Mouse (Mus musculus): ENCODE data around the gene Eif2b3. TPM values are rescaled to one million over a fixed set of nuclear protein-coding genes. Genes with fewer than 3 reads are reported as not detected.

Eif2b3 gene
- polyA plus RNA-seq, 1 experiment from 2014 or later, result 42.1 TPM

GRCm38 (mm10) chr4:117068035-117068434 lies 48.8 kb downstream of the Eif2b3 start:
- 94% methylated on average over 7 of the region's 7 CpGs for WGBS
- Histone ChIP-seq H3K27me3 (replicated peaks; ENCODE audit: control insufficient read depth, insufficient read depth, low read length) (no peaks in the 10 kb centered on the region), H3K4me3 (replicated peaks; ENCODE audit: low read length) (no peak overlapping the region), H3K36me3 (ENCODE audit: control insufficient read depth, insufficient read depth) (peaks cover 24% of the 10 kb centered on the region), H3K27ac (ENCODE audit: low read length) (no peak overlapping the region), H3K4me2 (ENCODE audit: low read length) (no peak overlapping the region), H3K4me1 (replicated peaks; ENCODE audit: control insufficient read depth, insufficient read depth, low read length) (no peaks in the 10 kb centered on the region), H3K9ac (replicated peaks; ENCODE audit: low read depth, low read length) (no peak overlapping the region), H3K9me3 (ENCODE audit: control insufficient read depth, low read length) (no peaks in the 10 kb centered on the region)
- no peak for ATAC-seq

GRCm38 (mm10) chr4:117069647-117070046 lies 50.4 kb downstream of the Eif2b3 start:
- H3K36me3 ChIP-seq (ENCODE audit: control insufficient read depth, insufficient read depth), result peaks cover 24% of the 10 kb centered on the region
- H3K4me1 ChIP-seq (replicated peaks; ENCODE audit: control insufficient read depth, insufficient read depth, low read length), result no peaks in the 10 kb centered on the region
- 94% methylated on average over 1 of the region's 1 CpGs for WGBS

DNA sequence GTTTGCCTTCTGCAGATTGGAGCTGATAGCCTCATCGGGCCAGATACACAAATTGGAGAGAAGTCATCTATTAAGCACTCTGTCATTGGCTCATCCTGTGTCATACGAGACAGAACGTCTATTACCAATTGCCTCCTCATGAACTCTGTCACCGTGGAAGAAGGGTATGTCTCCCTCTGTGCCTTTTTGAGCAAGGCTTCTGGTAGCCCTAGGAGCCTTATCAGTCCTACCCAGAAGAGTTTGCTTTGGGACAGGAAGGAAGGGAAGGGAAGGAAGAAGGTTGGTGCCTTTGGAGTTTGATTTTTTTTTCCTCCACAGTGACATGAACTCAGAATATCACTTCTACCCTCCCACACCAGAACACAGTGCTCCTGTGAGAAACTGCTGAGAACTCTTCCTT lies 51.4 kb downstream of the Eif2b3 start:
- H3K4me1 ChIP-seq (replicated peaks; ENCODE audit: control insufficient read depth, insufficient read depth, low read length), result no peaks in the 10 kb centered on the region
- 92% methylated on average over 4 of the region's 4 CpGs for WGBS
- no peak overlapping the region for H3K4me2 ChIP-seq (ENCODE audit: low read length)
- ATAC-seq, result no peak
- H3K27me3 ChIP-seq (replicated peaks; ENCODE audit: control insufficient read depth, insufficient read depth, low read length), result no peaks in the 10 kb centered on the region
- no peak overlapping the region for H3K9ac ChIP-seq (replicated peaks; ENCODE audit: low read depth, low read length)
- H3K27ac ChIP-seq (ENCODE audit: low read length), result no peak overlapping the region
- peaks cover 20% of the 10 kb centered on the region for H3K36me3 ChIP-seq (ENCODE audit: control insufficient read depth, insufficient read depth)
- H3K9me3 ChIP-seq (ENCODE audit: control insufficient read depth, low read length), result no peaks in the 10 kb centered on the region
- H3K4me3 ChIP-seq (replicated peaks; ENCODE audit: low read length), result no peak overlapping the region

More at GRCm38 (mm10) chr4:117069647-117070046, 50.4 kb downstream of the Eif2b3 start:
- Histone ChIP-seq H3K27me3 (replicated peaks; ENCODE audit: control insufficient read depth, insufficient read depth, low read length) (no peaks in the 10 kb centered on the region), H3K4me3 (replicated peaks; ENCODE audit: low read length) (no peak overlapping the region), H3K4me2 (ENCODE audit: low read length) (no peak overlapping the region), H3K9me3 (ENCODE audit: control insufficient read depth, low read length) (no peaks in the 10 kb centered on the region), H3K27ac (ENCODE audit: low read length) (no peak overlapping the region), H3K9ac (replicated peaks; ENCODE audit: low read depth, low read length) (no peak overlapping the region)
- ATAC-seq, result no peak

DNA sequence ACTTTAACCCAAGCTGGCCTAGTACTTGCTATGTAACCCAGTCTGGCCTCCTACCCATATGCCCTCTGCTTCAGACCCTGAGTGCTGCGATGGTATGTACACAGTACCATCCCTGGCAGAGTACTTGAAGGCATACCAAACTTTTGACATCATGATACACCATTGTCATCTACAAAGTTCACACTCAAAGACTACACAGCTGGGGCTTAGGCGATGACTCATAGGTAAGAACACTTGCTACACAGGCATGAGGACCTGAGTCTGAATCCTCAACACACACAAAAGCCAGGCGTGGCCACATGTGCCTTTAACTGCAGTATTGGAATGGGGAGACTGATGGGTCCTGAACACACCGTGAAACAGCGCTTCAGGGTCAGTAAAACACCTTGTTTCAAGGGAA lies 52.0 kb downstream of the Eif2b3 start:
- Histone ChIP-seq H3K4me1 (replicated peaks; ENCODE audit: control insufficient read depth, insufficient read depth, low read length) (no peaks in the 10 kb centered on the region), H3K4me3 (replicated peaks; ENCODE audit: low read length) (no peak overlapping the region), H3K27me3 (replicated peaks; ENCODE audit: control insufficient read depth, insufficient read depth, low read length) (no peaks in the 10 kb centered on the region), H3K27ac (ENCODE audit: low read length) (no peak overlapping the region), H3K9me3 (ENCODE audit: control insufficient read depth, low read length) (no peaks in the 10 kb centered on the region), H3K4me2 (ENCODE audit: low read length) (no peak overlapping the region), H3K9ac (replicated peaks; ENCODE audit: low read depth, low read length) (no peak overlapping the region), H3K36me3 (ENCODE audit: control insufficient read depth, insufficient read depth) (peaks cover 16% of the 10 kb centered on the region)
- no peak for ATAC-seq
- WGBS, result 95% methylated on average over 5 of the region's 5 CpGs

DNA sequence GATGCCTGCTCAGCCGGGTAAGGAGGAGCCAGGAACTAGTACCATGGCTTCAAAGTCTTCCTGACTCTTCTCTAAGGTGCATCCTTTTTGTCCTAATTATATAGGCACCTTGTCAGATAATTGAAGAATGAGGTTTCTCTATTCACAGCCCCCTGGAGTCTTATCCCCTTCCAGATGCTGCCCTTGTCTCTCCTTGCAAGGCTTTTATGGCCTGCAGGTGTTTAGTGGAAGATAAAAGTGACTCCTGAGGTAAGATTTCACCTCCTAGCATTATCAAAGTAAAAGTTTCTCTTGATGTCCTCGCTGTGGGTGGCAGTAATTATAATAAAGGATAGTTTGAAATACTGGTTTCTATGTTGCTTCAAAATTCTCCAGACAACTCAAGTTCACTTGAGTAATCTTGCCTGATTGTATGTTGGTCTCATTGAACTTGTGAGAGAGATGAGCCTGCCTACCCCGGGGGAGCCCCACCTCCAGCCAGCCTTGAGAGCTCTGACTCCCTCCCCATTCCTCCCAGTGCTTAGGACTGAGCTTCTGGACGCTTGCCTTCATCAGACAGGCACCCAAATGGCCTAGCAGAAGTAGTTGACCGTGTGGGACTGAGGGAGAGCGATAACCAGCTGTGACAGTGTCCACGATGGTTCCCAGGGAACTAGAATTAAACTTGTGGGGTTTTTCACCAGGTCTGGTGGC lies 68.9 kb downstream of the Eif2b3 start:
- Histone ChIP-seq H3K4me1 (replicated peaks; ENCODE audit: control insufficient read depth, insufficient read depth, low read length) (no peaks in the 10 kb centered on the region), H3K27me3 (replicated peaks; ENCODE audit: control insufficient read depth, insufficient read depth, low read length) (no peaks in the 10 kb centered on the region), H3K27ac (ENCODE audit: low read length) (no peak overlapping the region), H3K9me3 (ENCODE audit: control insufficient read depth, low read length) (no peaks in the 10 kb centered on the region), H3K4me2 (ENCODE audit: low read length) (no peak overlapping the region), H3K9ac (replicated peaks; ENCODE audit: low read depth, low read length) (no peak overlapping the region), H3K36me3 (ENCODE audit: control insufficient read depth, insufficient read depth) (0 out of 2 replicates have a peak, but pooled peaks cover 2% of the 10 kb centered on the region), H3K4me3 (replicated peaks; ENCODE audit: low read length) (no peak overlapping the region)
- no peak for ATAC-seq
- 79% methylated on average over 7 of the region's 7 CpGs for WGBS

DNA sequence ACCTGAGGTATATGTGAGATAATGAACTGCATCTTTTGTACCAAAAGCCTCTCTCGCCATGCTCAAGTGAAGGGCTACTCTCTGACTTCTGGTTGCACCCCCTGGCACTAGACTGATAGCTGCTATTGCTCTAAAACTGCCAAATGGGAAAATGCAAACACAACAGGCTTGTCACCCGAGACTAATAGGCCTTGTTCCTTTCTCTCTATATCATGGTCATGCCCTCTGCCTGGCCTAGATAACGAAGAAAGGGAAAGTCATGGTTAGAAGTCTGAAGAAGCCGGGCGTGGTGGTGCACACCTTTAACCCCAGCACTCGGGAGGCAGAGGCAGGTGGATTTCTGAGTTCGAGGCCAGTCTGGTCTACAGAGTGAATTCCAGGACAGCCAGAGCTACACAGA lies 71.4 kb downstream of the Eif2b3 start:
- H3K9ac ChIP-seq (replicated peaks; ENCODE audit: low read depth, low read length), result no peak overlapping the region
- no peak overlapping the region for H3K4me2 ChIP-seq (ENCODE audit: low read length)
- no peaks in the 10 kb centered on the region for H3K27me3 ChIP-seq (replicated peaks; ENCODE audit: control insufficient read depth, insufficient read depth, low read length)
- H3K4me1 ChIP-seq (replicated peaks; ENCODE audit: control insufficient read depth, insufficient read depth, low read length), result peaks cover 4% of the 10 kb centered on the region; the same call in 1 of the 2 replicates
- ATAC-seq, result no peak
- H3K27ac ChIP-seq (ENCODE audit: low read length), result no peak overlapping the region
- H3K9me3 ChIP-seq (ENCODE audit: control insufficient read depth, low read length), result no peaks in the 10 kb centered on the region
- H3K4me3 ChIP-seq (replicated peaks; ENCODE audit: low read length), result no peak overlapping the region
- H3K36me3 ChIP-seq (ENCODE audit: control insufficient read depth, insufficient read depth), result 0 out of 2 replicates have a peak, but pooled peaks cover 2% of the 10 kb centered on the region
- 83% methylated on average over 7 of the region's 7 CpGs for WGBS

GRCm38 (mm10) chr4:117094626-117095361 lies 75.6 kb downstream of the Eif2b3 start:
- H3K4me3 ChIP-seq (replicated peaks; ENCODE audit: low read length), result no peak overlapping the region
- peaks cover 10% of the 10 kb centered on the region for H3K4me1 ChIP-seq (replicated peaks; ENCODE audit: control insufficient read depth, insufficient read depth, low read length)
- ATAC-seq, result no peak
- H3K4me2 ChIP-seq (ENCODE audit: low read length), result no peak overlapping the region
- WGBS, result 85% methylated on average over 3 of the region's 3 CpGs
- H3K27me3 ChIP-seq (replicated peaks; ENCODE audit: control insufficient read depth, insufficient read depth, low read length), result no peaks in the 10 kb centered on the region; the same call in 1 of the 2 replicates
- H3K36me3 ChIP-seq (ENCODE audit: control insufficient read depth, insufficient read depth), result no peaks in the 10 kb centered on the region
- no peaks in the 10 kb centered on the region for H3K9me3 ChIP-seq (ENCODE audit: control insufficient read depth, low read length)
- H3K27ac ChIP-seq (ENCODE audit: low read length), result no peak overlapping the region
- H3K9ac ChIP-seq (replicated peaks; ENCODE audit: low read depth, low read length), result no peak overlapping the region

GRCm38 (mm10) chr4:117095551-117096452 lies 76.6 kb downstream of the Eif2b3 start, which contains the start of gene Ptch2:
TSS of gene Ptch2 (plus strand) at chr4:117096075.
- H3K9ac ChIP-seq (replicated peaks; ENCODE audit: low read depth, low read length), result peak within 1 kb of the TSS; percentile 59
- peak; percentile 92 for ATAC-seq
- H3K4me1 ChIP-seq (replicated peaks; ENCODE audit: control insufficient read depth, insufficient read depth, low read length), result peaks cover 10% of the 10 kb centered on the region
- H3K27me3 ChIP-seq (replicated peaks; ENCODE audit: control insufficient read depth, insufficient read depth, low read length), result no peaks in the 10 kb centered on the region; the same call in 1 of the 2 replicates
- under 1% methylated on average over 46 of the region's 50 CpGs for whole genome bisulfite sequencing
- H3K27ac ChIP-seq (ENCODE audit: low read length), result no peak within 1 kb of the TSS
- no peaks in the 10 kb centered on the region for H3K9me3 ChIP-seq (ENCODE audit: control insufficient read depth, low read length)
- H3K4me2 ChIP-seq (ENCODE audit: low read length), result peak within 1 kb of the TSS; percentile 76
- no peaks in the 10 kb centered on the region for H3K36me3 ChIP-seq (ENCODE audit: control insufficient read depth, insufficient read depth)
- peak within 1 kb of the TSS; percentile 50 for H3K4me3 ChIP-seq (replicated peaks; ENCODE audit: low read length)

DNA sequence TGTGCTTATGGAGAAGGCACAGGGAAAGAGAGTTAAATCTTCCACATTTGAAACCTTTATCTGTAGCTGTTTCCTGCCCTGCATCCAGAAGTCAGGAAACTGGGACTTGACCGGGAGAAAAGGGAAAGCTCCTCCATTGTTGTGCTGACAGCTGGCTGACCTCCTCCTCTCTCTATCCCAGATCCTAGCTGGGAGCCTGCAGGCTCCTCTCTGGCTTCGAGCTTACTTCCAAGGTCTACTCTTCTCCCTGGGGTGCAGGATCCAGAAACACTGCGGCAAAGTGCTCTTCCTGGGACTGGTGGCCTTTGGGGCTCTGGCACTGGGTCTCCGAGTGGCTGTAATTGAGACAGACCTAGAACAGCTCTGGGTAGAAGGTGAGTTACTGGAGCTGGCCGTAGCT lies 77.5 kb downstream of the Eif2b3 start:
- peak overlapping the region; percentile 50 for H3K4me3 ChIP-seq (replicated peaks; ENCODE audit: low read length)
- peak overlapping the region; percentile 76 for H3K4me2 ChIP-seq (ENCODE audit: low read length)
- no peaks in the 10 kb centered on the region for H3K36me3 ChIP-seq (ENCODE audit: control insufficient read depth, insufficient read depth)
- 16% methylated on average over 5 of the region's 5 CpGs for WGBS
- H3K9ac ChIP-seq (replicated peaks; ENCODE audit: low read depth, low read length), result peak overlapping the region; percentile 59
- ATAC-seq, result no peak
- no peaks in the 10 kb centered on the region for H3K9me3 ChIP-seq (ENCODE audit: control insufficient read depth, low read length)
- H3K27me3 ChIP-seq (replicated peaks; ENCODE audit: control insufficient read depth, insufficient read depth, low read length), result no peaks in the 10 kb centered on the region; the same call in 1 of the 2 replicates
- peaks cover 10% of the 10 kb centered on the region for H3K4me1 ChIP-seq (replicated peaks; ENCODE audit: control insufficient read depth, insufficient read depth, low read length)
- H3K27ac ChIP-seq (ENCODE audit: low read length), result no peak overlapping the region

Data from forebrain, embryonic 16.5 days (tissue).